Mouse (Mus musculus): ENCODE data around the gene Iqgap2.
A peak's percentile ranks its signal among the peaks of the same experiment; 100 is the strongest.

Gene Iqgap2

DNA sequence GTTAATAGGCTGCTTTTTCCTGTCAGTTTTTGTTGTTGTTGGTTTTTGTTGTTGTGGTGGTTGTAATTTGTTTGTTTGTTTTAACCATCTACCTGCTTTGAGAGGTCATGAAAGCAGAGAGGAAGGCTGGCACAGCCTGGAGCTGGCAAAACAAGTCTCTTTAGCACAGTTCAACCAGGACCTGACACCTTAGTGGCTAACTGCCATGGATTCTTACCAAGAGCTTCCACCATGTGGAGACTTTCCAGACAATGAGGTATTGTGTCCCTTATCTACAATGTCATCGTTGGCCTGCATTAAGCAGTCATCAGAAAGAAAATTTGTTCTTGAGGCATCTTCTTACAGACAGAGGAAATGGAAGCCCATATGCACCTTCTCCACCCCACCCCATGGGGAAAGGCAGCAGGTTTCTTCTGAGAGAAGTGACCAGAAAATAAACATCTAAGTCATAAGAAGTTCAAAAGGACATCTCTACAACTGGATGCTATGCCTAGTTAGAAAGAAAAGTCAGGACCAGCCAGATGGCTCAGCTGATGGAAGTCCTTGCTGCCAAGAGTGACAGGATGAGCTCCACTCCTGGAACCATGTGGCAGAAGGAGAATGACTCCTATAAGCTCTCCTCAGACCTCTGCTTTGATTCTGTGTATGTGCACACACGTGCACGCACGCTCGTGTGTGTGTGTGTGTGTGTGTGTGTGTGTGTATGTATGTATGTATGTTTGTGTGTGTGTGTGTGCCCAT is 113.9 kb downstream of the Iqgap2 start:
- no peak for DNase-seq (ENCODE audit: low spot score)

DNA sequence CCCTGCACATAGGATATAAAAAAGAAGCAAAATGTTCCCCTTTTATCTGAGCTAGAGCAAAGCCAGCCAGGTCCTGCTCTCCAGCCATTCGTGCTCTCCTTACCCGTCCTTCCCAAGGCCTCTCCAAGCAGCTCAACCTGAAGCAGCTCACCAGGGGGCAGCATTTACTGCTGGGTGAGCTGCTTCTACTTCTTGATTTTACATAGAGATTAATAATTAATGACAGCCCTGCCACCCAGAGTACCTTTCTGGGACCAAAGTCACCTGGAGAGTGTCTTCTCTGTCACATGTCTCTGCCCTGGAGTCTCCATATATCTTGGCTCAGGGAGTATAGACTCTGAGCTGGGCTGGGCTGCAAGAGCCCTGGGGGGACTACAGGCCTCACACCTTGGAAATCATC is 114.5 kb downstream of the Iqgap2 start:
- DNase-seq (ENCODE audit: low spot score), result peak; percentile 76

DNA sequence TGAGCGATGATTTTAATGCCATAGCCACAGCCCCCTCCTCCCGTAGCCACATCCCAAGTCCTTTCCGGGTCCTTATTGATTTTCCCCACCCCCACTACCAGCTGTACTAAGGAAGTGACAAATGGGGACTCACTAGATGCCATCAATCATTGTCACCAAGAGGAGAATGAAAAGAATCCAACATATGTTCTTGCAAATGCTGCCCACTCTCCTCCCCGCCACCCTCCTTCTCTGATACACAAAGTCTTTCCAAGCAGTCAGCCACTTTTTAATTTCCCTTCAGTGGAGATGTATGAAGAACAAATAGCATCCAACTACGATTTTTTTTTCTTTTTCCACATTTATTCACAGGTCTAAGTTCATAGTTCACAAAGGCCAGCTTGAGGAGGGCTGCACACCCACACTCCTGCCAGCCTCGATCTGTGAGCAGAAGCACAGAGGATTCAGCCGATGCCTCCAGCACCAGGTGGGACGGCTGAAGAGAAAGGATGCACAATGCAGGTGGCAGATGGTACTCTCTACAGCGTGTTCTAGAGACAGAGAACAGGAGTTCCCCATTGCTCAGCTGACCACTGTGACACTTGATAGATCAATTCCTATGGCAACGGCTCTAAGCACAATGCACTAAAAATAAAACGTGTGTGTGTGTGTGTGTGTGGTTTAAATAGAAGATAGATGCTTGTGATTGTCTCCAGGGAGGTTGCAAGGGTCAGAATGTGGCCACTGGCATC is 116.6 kb downstream of the Iqgap2 start:
- DNase-seq (ENCODE audit: low spot score), result no peak

DNA sequence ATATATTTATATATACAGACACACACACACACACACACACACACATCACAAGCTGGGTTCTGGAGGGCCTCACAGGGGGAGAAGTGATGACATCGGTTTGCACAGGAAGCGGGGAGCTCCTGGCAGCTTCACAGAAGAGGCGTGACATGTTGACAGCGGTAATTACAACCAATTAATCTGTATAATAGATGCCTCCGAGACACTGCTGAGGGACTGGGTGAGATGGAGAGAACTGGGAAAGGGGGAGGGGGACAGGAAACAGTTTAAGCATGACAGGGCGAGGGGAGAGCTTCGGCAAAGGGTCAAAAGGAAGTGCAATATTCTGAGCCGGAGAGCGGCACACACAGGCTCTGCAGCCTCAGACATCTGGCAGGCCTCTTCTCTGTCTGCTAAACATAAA is 126.7 kb downstream of the Iqgap2 start:
- DNase-seq (ENCODE audit: low spot score), result no peak

DNA sequence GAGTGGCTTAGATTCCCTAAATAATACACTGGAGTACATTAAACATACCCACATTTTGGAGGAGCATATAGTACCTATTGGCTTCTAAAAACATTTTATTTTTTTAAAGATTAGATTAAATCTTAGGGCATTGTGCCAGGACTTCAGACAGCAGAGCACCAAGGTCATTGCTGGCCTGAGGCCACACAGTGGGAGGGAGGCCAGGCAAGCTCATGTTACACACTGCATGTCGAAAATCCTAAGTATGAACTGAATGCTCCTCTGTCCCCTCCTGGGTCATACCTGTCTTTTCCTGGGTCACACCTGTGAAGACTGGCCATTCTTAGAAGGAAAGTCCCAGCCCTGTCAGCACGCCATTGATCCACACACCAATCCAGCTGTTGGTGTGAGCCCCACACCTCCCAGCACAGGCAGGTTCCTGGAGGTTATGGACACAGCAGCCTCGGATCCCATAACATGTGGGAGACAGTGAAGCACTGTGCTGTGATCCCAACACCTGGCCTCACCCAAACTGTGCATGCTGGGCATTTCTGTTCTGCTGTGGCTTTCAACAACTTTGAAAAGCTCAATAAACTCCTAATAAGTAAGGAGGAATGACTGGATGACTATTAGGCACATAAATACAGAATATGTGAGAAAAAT is 127.7 kb downstream of the Iqgap2 start:
- DNase-seq (ENCODE audit: low spot score), result peak; percentile 53

DNA sequence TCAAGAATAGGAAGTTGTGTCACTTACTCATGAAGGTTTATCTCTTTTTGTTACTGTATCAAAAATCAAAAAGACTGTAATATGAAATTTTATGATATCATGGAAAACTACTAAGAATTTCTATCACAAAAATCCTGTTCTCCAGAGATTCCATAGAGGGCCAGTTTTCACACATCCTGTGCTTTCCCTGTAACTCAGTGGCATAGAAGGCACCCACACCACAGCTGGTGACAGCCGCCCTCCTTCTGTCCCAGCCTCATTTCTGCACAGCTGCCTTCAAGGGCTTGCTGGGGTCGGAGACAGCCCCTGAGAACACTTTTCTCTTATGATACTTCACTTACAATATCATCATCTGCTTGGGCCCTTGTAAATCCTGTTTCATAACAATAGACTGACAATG is 131.9 kb downstream of the Iqgap2 start:
- DNase-seq (ENCODE audit: low spot score), result no peak

DNA sequence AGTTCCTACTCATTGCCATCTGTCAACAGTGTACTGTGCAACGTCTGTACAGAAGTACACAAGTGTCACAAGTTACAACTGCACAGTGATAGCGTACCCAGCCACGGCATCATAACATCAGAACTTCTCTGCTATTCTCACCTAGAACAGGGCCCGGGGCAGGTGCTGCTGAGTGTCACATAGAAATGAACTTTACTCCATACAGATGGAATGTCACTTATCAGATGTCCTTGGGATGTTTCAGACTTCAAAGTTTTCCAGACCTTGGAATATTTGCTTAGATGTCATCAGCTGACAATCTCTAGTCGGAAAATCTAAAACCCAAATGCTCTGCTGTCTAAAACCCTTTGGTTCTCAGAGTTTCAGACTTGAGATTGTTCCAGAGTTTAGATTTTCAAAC is 137.4 kb downstream of the Iqgap2 start:
- DNase-seq (ENCODE audit: low spot score), result no peak

DNA sequence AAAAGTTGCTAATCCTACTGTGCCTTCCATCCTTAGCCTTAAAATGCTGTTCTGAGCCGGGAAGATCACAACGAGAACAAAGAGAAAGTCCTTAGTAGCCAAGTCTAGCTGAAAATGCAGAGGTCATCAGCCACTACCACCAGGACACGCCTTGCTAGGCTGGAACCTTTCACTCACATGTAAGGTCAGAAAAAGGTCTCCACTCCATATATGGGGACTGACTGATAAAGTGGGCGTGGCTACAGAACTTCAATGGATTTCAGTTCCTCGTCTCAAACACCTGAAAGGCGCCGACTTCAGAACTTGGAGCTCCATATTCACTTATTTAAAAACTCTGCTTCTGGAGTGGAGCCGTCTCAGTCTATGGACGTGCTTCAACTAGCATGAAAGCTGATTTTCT is 139.3 kb downstream of the Iqgap2 start:
- no peak for DNase-seq (ENCODE audit: low spot score)

DNA sequence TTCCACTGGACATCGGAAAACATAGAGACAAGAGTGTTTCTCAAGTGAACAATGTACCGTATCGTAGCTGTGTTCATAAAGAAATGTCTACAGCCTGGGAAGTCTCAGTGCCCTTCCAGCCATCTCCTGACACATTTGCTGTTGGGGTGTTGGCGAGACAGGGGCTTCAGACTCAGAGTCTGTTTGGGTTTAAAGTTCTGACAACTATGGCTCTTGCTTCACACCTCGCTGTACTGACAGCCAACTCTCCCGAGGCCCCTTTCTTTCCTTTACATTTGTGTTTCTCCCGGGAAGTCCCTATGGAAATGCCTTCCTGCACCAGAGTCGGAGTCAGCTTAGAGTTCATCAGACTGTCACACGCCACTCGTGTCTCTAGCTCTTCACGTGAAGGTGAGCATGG is 144.2 kb downstream of the Iqgap2 start:
- no peak for DNase-seq (ENCODE audit: low spot score)

DNA sequence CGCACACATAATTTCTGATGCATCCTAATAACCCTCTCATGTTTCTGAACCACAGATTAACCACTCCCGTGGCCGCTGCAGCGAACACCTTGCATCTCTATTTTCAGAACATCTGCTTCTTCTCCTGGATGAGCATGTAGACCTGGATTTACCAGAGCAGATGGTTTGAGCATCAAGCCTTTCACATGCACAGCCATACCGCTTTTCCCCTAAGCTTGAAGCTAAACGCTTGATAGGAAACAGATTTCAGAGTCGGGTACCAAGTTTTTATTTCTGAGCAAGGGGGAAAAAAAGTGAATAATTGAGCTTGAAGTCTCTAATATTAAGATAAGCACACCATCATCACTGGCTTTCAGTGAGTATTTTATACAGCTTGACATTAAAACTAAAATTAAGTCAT is 144.6 kb downstream of the Iqgap2 start:
- DNase-seq (ENCODE audit: low spot score), result no peak

DNA sequence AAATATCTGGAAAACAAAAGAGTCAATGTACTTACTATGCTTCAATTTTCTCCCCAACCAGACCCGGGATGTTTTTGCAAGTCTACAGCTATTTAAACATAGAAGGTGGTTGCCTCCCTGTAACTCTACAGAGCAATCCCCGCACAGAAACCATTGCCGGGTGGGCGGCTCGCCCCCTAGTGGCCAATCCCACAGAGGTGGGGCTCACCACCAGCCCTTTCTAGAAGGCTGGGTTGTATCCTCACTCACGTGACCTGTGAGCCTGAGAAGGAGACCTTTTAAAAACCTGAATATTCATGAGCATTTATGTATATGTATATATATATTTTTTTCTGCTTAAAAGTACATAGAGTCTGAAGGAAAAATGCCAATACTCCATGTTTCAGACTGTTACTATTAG is 145.2 kb downstream of the Iqgap2 start:
- DNase-seq (ENCODE audit: low spot score), result peak; percentile 43

DNA sequence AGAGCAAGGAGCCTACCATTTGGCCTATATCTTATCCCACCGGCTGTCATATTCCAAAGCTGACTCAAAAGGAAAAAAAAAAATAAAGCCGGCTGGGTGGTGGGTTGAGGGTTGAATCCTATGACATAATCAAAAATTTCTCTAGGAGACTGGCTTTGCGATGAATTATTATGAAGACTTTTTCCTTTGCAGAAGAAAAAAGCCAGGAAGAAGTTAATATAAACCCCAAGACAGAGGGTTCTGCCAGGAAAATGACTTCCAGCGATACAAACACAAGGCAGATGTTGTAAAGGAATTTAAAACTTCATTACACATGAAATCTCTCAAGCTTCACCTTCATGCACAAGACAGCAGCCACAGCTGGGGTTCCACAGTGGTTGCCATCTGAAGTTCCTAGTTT is 146.3 kb downstream of the Iqgap2 start:
- no peak for DNase-seq (ENCODE audit: low spot score)

DNA sequence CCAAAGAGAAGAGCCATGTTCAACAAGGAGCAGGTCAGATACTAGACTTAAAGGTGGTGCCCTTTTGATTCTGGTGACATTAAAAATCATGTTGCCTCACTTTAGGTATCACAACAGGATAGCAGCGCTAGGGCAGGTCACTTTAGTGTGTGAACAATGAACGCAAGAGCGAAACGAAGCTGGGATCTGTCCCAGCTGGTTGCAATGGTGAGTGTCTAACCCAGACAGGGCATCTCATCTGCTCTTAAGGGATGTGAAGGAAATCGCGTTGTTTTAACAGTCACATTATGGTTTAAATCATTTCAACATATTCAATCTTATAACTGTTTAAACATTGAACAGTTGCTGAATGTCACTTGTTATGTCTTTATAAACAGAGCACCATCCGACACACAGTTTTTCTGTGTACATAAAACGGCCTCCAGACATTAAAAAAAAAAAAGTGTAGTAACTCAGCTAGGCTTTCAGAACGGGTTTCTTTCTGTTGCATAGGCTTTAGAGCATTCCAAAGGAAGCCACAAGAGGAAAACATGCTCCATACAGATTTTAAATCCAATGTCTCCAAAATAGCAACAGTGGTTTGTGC is 148.7 kb downstream of the Iqgap2 start:
- no peak for DNase-seq (ENCODE audit: low spot score)

DNA sequence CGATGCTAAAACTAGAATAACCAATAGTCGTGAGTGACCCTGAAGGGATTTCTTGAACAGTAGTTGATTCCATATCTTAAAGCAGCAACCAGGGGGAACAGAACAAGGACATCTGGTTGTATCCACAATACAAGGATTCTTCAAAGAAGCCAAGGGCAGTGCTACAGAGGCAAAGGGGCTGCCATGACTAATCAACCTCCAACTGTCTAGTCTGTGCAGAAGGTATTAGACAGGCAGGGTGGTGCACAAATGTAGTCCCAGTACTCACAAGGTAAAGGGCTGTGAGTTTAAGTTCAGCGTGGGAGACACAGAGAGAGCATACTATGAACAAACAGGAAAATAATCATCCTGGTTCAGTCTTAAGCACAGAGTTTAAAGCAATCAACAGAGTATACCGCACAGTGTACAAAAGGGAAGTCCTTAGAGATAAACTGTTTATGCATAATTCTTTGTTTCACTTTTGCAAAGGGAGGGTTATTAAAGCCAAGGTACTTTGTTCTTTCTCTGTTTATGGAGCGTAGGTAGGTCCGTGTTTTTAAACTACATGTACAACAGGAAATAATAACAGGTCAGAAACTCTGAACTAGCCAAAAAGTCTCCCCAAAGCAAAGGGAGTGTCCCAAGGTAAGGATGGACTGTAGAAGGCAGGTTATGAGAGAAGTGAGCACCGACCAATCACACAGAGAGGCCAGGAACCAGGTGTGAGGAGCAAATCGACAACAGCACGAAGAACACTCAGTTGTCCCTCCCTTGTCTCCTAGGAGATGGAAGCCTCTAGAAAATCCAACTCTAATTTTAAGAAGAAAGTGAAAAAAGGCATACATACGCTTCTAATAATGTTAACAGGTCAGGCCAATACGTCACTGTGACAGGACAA is 149.7 kb downstream of the Iqgap2 start:
- no peak for DNase-seq (ENCODE audit: low spot score)

DNA sequence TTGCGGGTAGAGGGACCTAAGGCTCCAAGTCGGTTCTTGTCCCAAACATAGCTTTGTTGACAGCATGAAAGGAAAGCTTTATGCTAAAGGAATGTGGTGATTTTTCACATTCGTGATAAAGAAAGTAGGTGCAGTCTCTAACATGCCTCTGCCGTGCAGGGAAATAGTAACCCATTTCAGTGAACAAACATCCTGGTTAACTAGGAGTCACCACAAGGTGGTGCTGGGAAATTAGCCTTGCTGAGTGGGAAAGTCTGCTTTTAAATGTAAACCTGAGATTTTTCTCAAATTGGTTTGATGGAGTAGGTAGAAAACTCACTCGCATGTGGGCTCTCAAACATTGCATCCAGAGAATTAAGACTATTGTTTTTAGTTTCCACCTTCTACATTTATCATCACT is 152.1 kb downstream of the Iqgap2 start:
- DNase-seq (ENCODE audit: low spot score), result peak; percentile 29

DNA sequence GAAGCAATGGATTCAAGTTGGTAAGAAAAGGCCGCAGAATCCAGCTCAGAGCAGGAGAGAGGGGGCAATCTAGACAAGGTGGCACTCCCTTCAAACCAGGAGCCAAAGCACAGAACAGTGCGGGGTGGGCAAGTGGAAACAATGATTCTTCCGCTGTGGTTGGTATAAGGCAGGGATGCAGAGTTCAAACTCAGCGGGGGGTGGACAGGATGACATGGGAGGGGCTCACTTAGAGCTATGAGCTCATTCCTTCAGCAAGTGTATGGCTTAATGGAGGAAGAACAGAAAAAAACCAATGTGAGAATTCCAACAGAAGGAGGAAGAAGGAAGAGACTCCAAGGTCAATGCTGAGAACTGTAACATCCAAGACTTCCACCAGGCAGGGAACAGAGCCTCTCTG is 161.2 kb downstream of the Iqgap2 start:
- no peak for DNase-seq (ENCODE audit: low spot score)

DNA sequence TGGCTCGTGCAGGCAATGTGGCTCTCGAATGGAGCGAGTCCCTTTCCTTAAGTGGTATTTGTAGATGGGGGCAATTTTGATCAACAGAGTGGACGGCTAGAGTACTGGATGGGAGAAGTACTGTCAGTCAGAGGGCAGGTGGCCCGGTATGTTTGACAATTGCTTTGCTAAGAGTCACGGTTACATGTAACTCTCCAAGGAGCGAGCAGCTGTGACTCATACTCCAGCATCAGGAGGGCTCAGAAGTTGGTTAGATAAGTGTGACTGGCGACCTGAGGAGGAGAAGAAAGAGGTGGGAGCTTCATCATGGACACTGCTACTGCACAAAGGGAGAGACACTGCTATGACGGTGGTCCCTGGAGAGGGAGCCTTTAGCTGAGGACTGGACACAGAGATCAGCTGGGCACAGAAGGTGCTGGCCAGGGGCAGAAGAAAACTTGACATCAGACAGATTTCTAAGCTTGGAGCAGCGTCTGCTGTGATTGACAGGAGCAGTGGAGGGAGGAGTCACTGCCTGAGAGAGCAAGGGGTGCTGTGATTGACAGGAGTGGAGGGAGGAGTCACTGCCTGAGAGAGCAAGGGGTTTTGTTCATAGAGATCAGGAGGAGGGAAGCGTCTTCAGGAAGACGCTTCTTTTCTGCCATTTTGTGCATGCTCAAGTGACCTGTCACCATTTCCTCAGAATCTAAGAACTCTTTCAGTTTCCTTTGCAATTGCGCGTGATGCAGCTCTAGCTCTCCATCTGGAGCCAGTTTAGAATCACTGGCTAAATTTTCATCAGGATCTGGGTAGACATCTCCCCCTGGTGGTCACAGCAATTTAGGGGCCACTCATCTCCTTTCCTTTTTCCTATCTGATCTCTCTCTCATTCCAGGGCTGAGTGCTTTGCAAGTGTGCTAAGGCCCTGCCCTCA is 172.1 kb downstream of the Iqgap2 start:
- DNase-seq (ENCODE audit: low spot score), result peak; percentile 71

DNA sequence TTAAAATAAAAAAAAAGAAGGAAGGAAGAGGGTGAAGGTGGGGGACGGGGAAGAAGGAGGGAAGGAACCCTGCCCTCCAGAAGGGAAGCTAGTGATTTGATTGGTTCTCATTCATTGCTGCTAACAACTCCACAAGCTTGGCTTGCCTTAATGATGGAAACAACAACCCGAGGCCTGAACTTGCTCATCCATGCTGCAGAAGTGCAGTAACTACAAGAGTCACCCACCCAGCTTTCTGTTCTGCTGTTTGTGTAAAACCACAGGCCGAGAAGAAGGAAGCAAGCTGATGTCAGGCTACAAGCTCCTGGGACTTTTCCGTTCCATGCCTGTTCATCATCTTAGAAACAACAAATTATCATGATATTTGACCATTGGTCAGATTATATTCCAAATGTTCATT is 176.4 kb downstream of the Iqgap2 start:
- DNase-seq (ENCODE audit: low spot score), result no peak

DNA sequence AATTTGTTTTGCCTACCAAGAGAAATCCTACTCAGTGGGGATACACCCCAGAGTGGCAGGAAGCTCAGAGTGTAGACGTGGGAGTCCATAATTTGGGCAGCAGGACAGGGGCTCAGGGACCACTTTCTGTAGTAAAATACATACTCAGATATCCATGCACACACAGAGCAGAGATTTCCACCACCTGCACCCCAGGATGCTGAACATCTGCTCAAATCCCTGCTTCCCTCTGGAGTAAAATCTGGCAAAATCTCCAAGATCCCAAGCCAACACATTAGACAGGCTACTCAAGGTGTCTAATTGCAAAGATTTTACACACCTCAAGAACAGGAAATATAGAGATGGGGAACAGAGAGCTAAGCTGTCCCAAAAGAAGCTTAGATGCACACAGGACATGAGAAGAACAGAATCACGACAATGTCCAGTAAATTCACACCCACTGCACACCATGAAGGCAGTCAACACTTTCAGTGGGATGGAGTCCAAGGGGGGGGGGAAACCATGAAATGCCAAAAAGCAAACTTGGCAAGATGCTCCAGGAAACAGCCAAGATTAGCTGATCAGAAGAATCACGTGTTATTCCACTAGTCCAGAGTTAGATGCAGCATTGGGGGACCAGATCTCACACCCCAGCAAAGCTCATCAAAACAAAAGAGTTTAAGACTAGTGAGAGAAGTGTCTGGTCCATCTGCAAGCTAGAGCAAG is 177.3 kb downstream of the Iqgap2 start:
- DNase-seq (ENCODE audit: low spot score), result no peak

DNA sequence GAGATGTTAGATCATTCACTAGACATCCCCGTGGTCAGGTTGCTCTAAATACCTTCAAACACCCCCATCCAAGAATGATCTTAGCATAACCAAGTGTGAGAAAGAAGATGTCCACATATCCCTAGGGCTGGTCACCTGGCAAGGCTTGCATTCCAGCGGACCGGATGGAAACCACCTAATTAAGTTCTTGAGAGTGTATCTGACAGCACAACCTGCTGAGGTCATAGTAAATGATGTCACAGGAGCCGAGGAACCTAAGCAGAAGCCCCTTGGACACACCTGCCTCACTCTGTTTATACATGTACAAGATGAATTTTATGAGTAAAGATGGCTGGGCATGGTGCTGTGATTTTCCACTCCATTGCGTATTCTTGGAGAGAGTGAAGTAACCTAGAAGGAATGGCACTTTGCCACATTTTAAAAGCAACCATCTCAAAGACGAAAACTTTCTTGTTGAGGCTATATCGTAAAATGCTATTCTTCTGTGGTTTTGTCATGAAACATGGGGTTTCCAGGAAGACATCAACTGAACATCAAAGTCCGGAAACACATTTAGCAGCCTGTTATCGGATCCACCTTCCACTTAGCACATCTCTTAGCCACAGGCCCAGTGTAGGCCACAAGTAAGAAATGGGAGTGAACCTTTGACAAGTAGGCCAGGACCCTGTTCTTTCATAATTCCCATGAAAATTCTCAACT is 179.0 kb downstream of the Iqgap2 start:
- no peak for DNase-seq (ENCODE audit: low spot score)
